Mouse (Mus musculus) midbrain, embryonic 13.5 days (tissue): ENCODE results near the gene Vps18. TPM values are rescaled to one million over a fixed set of nuclear protein-coding genes. Genes with fewer than 3 reads are reported as not detected.

Experiments used
- ATAC-seq: fragments of 200-750 bp; cut with Nextera tagmentation; 2 replicates; pipeline ENCODE4 v1.8.0; 2017; ENCODE audit warnings: mild to moderate bottlenecking, moderate TSS enrichment, moderate library complexity
- H3K27ac ChIP-seq: fragments of 300-500 bp; sonication (generic); 2 replicates; pipeline ENCODE4 v1.5.1; 2015; ENCODE audit warnings: inconsistent platforms, mild to moderate bottlenecking, moderate library complexity
- H3K27me3 ChIP-seq: fragments of 300-500 bp; sonication (generic); 2 replicates; pipeline ENCODE4 v1.6.1; 2015; ENCODE audit warnings: mild to moderate bottlenecking, inconsistent platforms
- H3K36me3 ChIP-seq: fragments of 300-500 bp; sonication (generic); 2 replicates; pipeline ENCODE4 v1.6.1; 2015; ENCODE audit warnings: mild to moderate bottlenecking, inconsistent platforms
- H3K4me1 ChIP-seq: fragments of 300-500 bp; sonication (generic); replicated peaks from 2 replicates; pipeline ENCODE4 v1.6.1; 2015; ENCODE audit warnings: inconsistent platforms
- H3K4me2 ChIP-seq: fragments of 300-500 bp; sonication (generic); replicated peaks from 2 replicates; pipeline ENCODE4 v1.6.1; 2015; ENCODE audit warnings: moderate library complexity, mild to moderate bottlenecking, inconsistent platforms
- H3K4me3 ChIP-seq: fragments of 300-500 bp; sonication (generic); replicated peaks from 2 replicates; pipeline ENCODE4 v1.5.1; 2015; ENCODE audit warnings: mild to moderate bottlenecking, inconsistent platforms
- H3K9ac ChIP-seq: fragments of 300-500 bp; sonication (generic); replicated peaks from 2 replicates; pipeline ENCODE4 v1.6.1; 2015; ENCODE audit warnings: mild to moderate bottlenecking, inconsistent platforms
- H3K9me3 ChIP-seq: fragments of 300-500 bp; sonication (generic); 2 replicates; pipeline ENCODE4 v1.6.1; 2016; ENCODE audit warnings: mild to moderate bottlenecking, inconsistent platforms
- WGBS: fragments of 180-500 bp; shearing (Covaris S2); methylation state at CpG from one replicate; pipeline ENCODE4 v1.1.7; 2015; 5-methylcytosine and 5-hydroxymethylcytosine counted together
- polyA plus RNA-seq: library from polyadenylated mRNA; unstranded; fragments of >200 nt; fragmentation: Nextera tagmentation; extraction: Ambion mirVana; gene quantifications from 2 replicates; pipeline ENCODE4 v1.2.1, GENCODE M21; 2015

The Vps18 gene
- polyA plus RNA-seq, 1 experiment from 2014 or later = 26.3 TPM

- H3K27me3 ChIP-seq = peaks cover 41% of the 10 kb centered on the region
Measured at GRCm38 (mm10) chr2:119336002-119336401, 47.5 kb downstream of the Vps18 start.

GRCm38 (mm10) chr2:119336470-119336869 is 47.9 kb downstream of the Vps18 start:
- Histone ChIP-seq H3K36me3 (no peaks in the 10 kb centered on the region), H3K4me2 (no peak overlapping the region), H3K4me1 (0 out of 2 replicates have a peak, but pooled peaks cover 5% of the 10 kb centered on the region), H3K27me3 (peaks cover 37% of the 10 kb centered on the region), H3K9me3 (no peaks in the 10 kb centered on the region), H3K27ac (no peak overlapping the region), H3K4me3 (no peak overlapping the region), H3K9ac (no peak overlapping the region)
- WGBS = 69% methylated on average over 10 of the region's 10 CpGs
- no peak for ATAC-seq

More at GRCm38 (mm10) chr2:119336002-119336401, 47.5 kb downstream of the Vps18 start:
- 80% methylated on average over 2 of the region's 2 CpGs for WGBS
- no peaks in the 10 kb centered on the region for H3K36me3 ChIP-seq
- no peak overlapping the region for H3K4me2 ChIP-seq
- no peak for ATAC-seq
- 0 out of 2 replicates have a peak, but pooled peaks cover 5% of the 10 kb centered on the region for H3K4me1 ChIP-seq
- H3K4me3 ChIP-seq = no peak overlapping the region
- no peak overlapping the region for H3K9ac ChIP-seq
- no peak overlapping the region for H3K27ac ChIP-seq
- no peaks in the 10 kb centered on the region for H3K9me3 ChIP-seq

DNA sequence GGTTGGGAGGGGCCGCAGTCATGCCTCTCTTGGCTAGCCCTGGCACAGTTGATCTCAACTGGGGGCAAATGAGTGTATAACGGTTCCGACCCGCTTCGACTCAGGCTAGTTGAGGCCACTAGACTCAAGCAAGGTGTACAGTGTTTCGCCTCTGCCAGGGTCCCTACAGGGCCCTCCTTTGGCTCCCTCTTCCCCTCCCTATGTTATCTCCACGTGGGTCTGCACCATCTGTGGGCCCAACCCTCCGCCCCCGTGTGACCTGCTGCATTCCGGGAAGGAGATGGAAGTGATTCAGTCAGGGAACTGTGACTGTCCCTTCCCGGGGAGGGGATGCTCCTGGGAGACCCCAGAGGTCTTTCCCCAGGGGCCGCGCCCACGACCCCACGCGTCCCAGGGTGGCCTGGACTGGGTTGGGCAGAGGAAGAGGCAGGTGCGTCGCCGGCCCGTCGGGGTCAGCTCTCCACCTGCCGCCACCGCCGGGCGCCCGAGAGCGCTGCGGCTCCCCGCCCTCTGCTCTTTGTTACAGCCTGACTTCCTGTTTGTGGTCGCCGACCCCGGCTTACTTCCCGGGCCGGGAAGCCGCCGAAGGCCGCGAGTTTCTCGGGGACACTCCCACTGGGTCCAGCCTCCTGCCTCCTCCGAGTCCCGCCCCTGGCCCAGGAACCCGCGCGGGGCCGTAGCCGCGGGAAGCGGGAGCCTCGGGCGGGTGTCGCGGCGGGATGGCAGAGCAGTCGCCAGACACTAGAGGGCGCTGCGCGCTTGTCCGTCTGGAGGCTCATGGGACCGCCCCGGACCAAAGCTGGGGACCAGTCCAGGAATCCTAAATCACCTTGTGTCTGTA is 49.1 kb downstream of the Vps18 start:
- peak overlapping the region; percentile 56 for H3K4me3 ChIP-seq
- H3K27me3 ChIP-seq = peaks cover 25% of the 10 kb centered on the region
- no peaks in the 10 kb centered on the region for H3K36me3 ChIP-seq
- peak; percentile 90 for ATAC-seq
- H3K4me2 ChIP-seq = peak overlapping the region; percentile 67
- H3K9me3 ChIP-seq = no peaks in the 10 kb centered on the region
- WGBS = 8% methylated on average over 60 of the region's 60 CpGs
- H3K9ac ChIP-seq = peak overlapping the region; percentile 66
- H3K27ac ChIP-seq = peak overlapping the region; percentile 51
- 0 out of 2 replicates have a peak, but pooled peaks cover 5% of the 10 kb centered on the region for H3K4me1 ChIP-seq

- Histone ChIP-seq H3K4me1 (no peaks in the 10 kb centered on the region), H3K9ac (no peak overlapping the region), H3K36me3 (no peaks in the 10 kb centered on the region), H3K27me3 (peaks cover 9% of the 10 kb centered on the region; the same call in 1 of the 2 replicates), H3K4me3 (no peak overlapping the region), H3K9me3 (no peaks in the 10 kb centered on the region), H3K27ac (no peak overlapping the region), H3K4me2 (no peak overlapping the region)
- 53% methylated on average over 6 of the region's 6 CpGs for WGBS
- no peak for ATAC-seq
Measured at GRCm38 (mm10) chr2:119344537-119345138, 56.1 kb downstream of the Vps18 start.

Other genes starting within 250 kb of the Vps18 start
- 26.6 and 30.8 TPM in 2 replicates for gene Knl1, start 241.6 kb upstream of the Vps18 start, polyA plus RNA-seq
- 21.3 and 22.5 TPM in 2 replicates for gene Rad51, start 175.9 kb upstream of the Vps18 start, polyA plus RNA-seq
- 41.0 and 44.3 TPM in 2 replicates for gene Rmdn3, start 131.7 kb upstream of the Vps18 start, polyA plus RNA-seq
- 4.4 and 15.5 TPM in 2 replicates for gene Gchfr, start 121.0 kb upstream of the Vps18 start, polyA plus RNA-seq
- 1.1 and 1.2 TPM in 2 replicates for gene Gm14137, start 114.2 kb upstream of the Vps18 start, polyA plus RNA-seq
- 56.7 and 59.1 TPM in 2 replicates for gene Zfyve19, start 80.1 kb upstream of the Vps18 start, polyA plus RNA-seq
- gene Dnajc17, start 79.9 kb upstream of the Vps18 start, polyA plus RNA-seq = 24.0 and 24.3 TPM in 2 replicates
- not detected in 2 replicates for gene Ppp1r14d, start 58.8 kb upstream of the Vps18 start, polyA plus RNA-seq
- 0.34 and 0.48 TPM in 2 replicates for gene Spint1, start 51.4 kb upstream of the Vps18 start, polyA plus RNA-seq
- 15.1 and 15.5 TPM in 2 replicates for gene Rhov, start 17.5 kb upstream of the Vps18 start, polyA plus RNA-seq
- gene Dll4, start 37.0 kb downstream of the Vps18 start, polyA plus RNA-seq = 5.4 and 5.9 TPM in 2 replicates
- gene Chac1, start 62.5 kb downstream of the Vps18 start, polyA plus RNA-seq = 4.0 and 4.3 TPM in 2 replicates
- gene Ino80, start 188.9 kb downstream of the Vps18 start, polyA plus RNA-seq = 3.7 and 4.2 TPM in 2 replicates